Mouse (Mus musculus): ENCODE results near the gene Pqlc3. TPM values are rescaled to one million over a fixed set of nuclear protein-coding genes. Genes with fewer than 3 reads are reported as not detected.

Gene Pqlc3
- polyA plus RNA-seq, 1 experiment from 2014 or later = 2.4 TPM

DNA sequence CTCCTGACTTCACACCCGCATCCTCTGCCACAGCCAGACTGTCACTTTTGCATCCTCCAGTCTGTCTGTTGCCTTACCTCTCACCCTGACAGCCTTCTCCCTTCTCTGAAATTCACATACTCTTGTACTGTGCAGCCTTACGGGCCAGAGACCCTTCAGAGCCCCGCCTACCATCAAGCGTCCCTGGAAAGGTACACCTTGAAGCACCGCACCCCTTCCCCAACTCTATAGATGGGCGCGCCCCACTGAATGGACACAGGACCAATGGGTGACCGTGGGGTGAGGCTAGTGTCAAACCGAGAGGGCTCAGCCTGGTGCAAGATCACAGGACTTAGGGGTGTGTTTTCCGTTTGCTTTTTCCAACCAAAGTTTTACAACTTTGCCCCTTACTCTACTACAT is 1.1 kb downstream of the Pqlc3 start:
- Histone ChIP-seq H3K27ac (replicated peaks) (no peak overlapping the region), H3K4me2 (peak overlapping the region; percentile 98), H3K9me3 (no peaks in the 10 kb centered on the region), H3K36me3 (no peaks in the 10 kb centered on the region), H3K27me3 (peaks cover 37% of the 10 kb centered on the region), H3K4me3 (peak overlapping the region; percentile 49), H3K9ac (no peak overlapping the region), H3K4me1 (replicated peaks) (peaks cover 14% of the 10 kb centered on the region)
- 10% methylated on average over 10 of the region's 10 CpGs for whole genome bisulfite sequencing
- ATAC-seq (ENCODE audit: low FRiP score, low read depth) = no peak

GRCm38 (mm10) chr12:16996886-16997462 is 3.2 kb downstream of the Pqlc3 start:
- H3K4me2 ChIP-seq = no peak overlapping the region
- 94% methylated on average over 5 of the region's 5 CpGs for WGBS
- H3K4me3 ChIP-seq = no peak overlapping the region
- H3K27ac ChIP-seq (replicated peaks) = no peak overlapping the region
- H3K9me3 ChIP-seq = no peaks in the 10 kb centered on the region
- H3K27me3 ChIP-seq = peaks cover 37% of the 10 kb centered on the region
- H3K4me1 ChIP-seq (replicated peaks) = peaks cover 14% of the 10 kb centered on the region
- H3K9ac ChIP-seq = no peak overlapping the region
- no peak for ATAC-seq (ENCODE audit: low FRiP score, low read depth)
- H3K36me3 ChIP-seq = no peaks in the 10 kb centered on the region

GRCm38 (mm10) chr12:16996281-16996680 is 3.9 kb downstream of the Pqlc3 start:
- 83% methylated on average over 5 of the region's 5 CpGs for WGBS

DNA sequence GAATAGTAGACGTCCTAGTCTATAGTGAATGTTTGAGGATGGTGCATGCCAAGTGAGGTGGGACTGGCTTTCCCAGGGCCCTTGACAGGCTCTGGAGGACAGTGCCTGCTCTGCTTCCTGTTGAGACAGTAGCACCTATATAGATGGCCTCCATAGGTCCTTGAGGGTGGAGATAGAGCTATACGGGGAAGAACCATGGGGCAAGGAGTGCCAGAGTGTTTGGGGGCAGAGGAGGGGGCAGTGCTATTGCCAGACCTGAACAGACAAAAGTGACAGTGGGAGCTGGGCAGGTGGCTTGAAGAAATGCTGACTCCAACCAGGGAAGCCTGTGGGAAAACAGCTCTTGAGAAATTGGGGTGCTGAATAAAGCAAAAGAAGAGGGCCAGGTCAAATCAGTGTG is 5.9 kb downstream of the Pqlc3 start:
- H3K9me3 ChIP-seq = no peaks in the 10 kb centered on the region
- no peak overlapping the region for H3K4me2 ChIP-seq
- peaks cover 21% of the 10 kb centered on the region for H3K27me3 ChIP-seq
- no peak overlapping the region for H3K27ac ChIP-seq (replicated peaks)
- no peak overlapping the region for H3K9ac ChIP-seq
- no peak for ATAC-seq (ENCODE audit: low FRiP score, low read depth)
- 89% methylated on average over 2 of the region's 2 CpGs for WGBS
- H3K4me3 ChIP-seq = no peak overlapping the region
- peaks cover 4% of the 10 kb centered on the region for H3K4me1 ChIP-seq (replicated peaks)
- H3K36me3 ChIP-seq = no peaks in the 10 kb centered on the region; the same call in 1 of the 2 replicates

More at GRCm38 (mm10) chr12:16996281-16996680, 3.9 kb downstream of the Pqlc3 start:
- no peaks in the 10 kb centered on the region for H3K9me3 ChIP-seq
- no peak overlapping the region for H3K27ac ChIP-seq (replicated peaks)
- H3K4me1 ChIP-seq (replicated peaks) = peaks cover 14% of the 10 kb centered on the region
- no peaks in the 10 kb centered on the region; the same call in 1 of the 2 replicates for H3K36me3 ChIP-seq
- no peak overlapping the region for H3K9ac ChIP-seq
- no peak for ATAC-seq (ENCODE audit: low FRiP score, low read depth)
- H3K4me3 ChIP-seq = no peak overlapping the region
- H3K27me3 ChIP-seq = peaks cover 37% of the 10 kb centered on the region
- no peak overlapping the region for H3K4me2 ChIP-seq

DNA sequence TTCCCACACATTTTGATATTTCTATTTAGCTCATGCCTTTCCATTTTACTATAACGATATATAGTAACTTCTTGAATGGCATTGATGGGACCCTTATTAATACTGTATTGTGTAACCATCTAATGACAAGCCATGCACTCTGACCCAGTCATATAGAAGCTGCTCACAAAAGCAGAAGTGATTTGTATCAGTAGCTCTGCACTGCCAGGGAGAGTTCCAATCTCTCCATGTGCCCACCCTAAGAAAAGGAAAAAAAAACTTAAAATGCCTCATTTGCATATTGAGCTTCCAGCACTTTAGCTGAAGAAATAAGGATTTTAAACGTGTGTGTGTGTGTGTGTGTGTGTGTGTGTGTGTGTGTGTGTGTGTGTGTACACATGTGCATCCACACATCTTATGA is 7.9 kb downstream of the Pqlc3 start:
- no peak overlapping the region for H3K4me2 ChIP-seq
- H3K4me1 ChIP-seq (replicated peaks) = no peaks in the 10 kb centered on the region
- H3K36me3 ChIP-seq = peaks cover 3% of the 10 kb centered on the region; the same call in 1 of the 2 replicates
- no peak overlapping the region for H3K27ac ChIP-seq (replicated peaks)
- ATAC-seq (ENCODE audit: low FRiP score, low read depth) = no peak
- no peaks in the 10 kb centered on the region for H3K9me3 ChIP-seq
- H3K4me3 ChIP-seq = no peak overlapping the region
- H3K27me3 ChIP-seq = peaks cover 3% of the 10 kb centered on the region; the same call in 1 of the 2 replicates
- no peak overlapping the region for H3K9ac ChIP-seq
- WGBS = 92% methylated on average over 2 of the region's 2 CpGs

GRCm38 (mm10) chr12:16991376-16991775 is 8.8 kb downstream of the Pqlc3 start:
- no peak for ATAC-seq (ENCODE audit: low FRiP score, low read depth)
- Histone ChIP-seq H3K9me3 (no peaks in the 10 kb centered on the region), H3K27me3 (no peaks in the 10 kb centered on the region), H3K9ac (no peak overlapping the region), H3K4me2 (no peak overlapping the region), H3K36me3 (peaks cover 3% of the 10 kb centered on the region; the same call in 1 of the 2 replicates), H3K27ac (replicated peaks) (no peak overlapping the region), H3K4me3 (no peak overlapping the region), H3K4me1 (replicated peaks) (no peaks in the 10 kb centered on the region)
- WGBS = 88% methylated on average over 2 of the region's 2 CpGs

DNA sequence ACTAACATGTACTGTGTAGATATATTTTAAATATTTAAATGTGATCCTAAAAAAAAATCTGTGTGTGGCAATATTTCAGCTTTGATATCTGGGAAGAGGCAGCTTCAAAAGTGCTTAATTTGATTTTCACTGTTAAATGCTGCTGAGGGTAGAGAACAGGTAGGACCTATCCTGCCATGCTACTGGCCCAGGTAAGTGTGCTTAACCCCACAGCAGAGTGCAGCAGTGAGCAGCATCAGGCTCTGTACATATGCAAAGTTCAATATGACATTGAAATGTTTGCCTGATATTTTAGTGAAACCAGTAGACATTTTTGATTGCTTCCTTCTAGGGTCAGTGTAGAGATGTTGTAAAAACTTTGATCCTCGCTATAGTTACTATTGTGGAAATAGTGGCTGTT is 14.4 kb downstream of the Pqlc3 start:
- H3K9me3 ChIP-seq = no peaks in the 10 kb centered on the region
- H3K9ac ChIP-seq = no peak overlapping the region
- no peak overlapping the region for H3K4me2 ChIP-seq
- H3K4me3 ChIP-seq = no peak overlapping the region
- ATAC-seq (ENCODE audit: low FRiP score, low read depth) = no peak
- no peaks in the 10 kb centered on the region for H3K27me3 ChIP-seq
- H3K36me3 ChIP-seq = peaks cover 20% of the 10 kb centered on the region
- H3K27ac ChIP-seq (replicated peaks) = no peak overlapping the region
- WGBS = 100% methylated on average over 1 of the region's 1 CpGs
- H3K4me1 ChIP-seq (replicated peaks) = no peaks in the 10 kb centered on the region

DNA sequence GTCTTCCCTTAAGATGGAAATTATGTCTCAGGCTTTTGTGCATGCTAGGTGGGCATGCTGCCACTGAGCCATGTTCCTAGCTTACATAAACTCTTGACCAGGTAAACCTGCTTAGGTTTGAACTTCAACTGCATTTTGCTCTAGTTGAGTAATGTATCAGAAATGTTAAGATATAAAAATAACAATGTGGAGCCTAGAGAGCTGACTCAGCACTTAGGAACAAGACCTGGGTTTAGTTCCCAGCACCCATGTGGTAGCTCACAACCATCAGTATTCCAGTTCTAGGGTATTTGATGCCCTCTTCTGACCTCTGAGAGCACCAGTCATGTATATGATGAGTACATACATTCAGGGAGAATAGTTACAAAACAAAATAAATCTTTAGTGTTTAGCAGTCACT is 23.1 kb downstream of the Pqlc3 start:
- Histone ChIP-seq H3K9me3 (no peaks in the 10 kb centered on the region), H3K36me3 (peaks cover 83% of the 10 kb centered on the region), H3K27me3 (no peaks in the 10 kb centered on the region), H3K9ac (no peak overlapping the region), H3K4me3 (no peak overlapping the region), H3K27ac (replicated peaks) (no peak overlapping the region), H3K4me1 (replicated peaks) (no peaks in the 10 kb centered on the region), H3K4me2 (no peak overlapping the region)
- ATAC-seq (ENCODE audit: low FRiP score, low read depth) = no peak

- Histone ChIP-seq H3K4me1 (replicated peaks) (no peaks in the 10 kb centered on the region), H3K36me3 (peaks cover 45% of the 10 kb centered on the region), H3K4me2 (no peak overlapping the region), H3K27me3 (no peaks in the 10 kb centered on the region), H3K9ac (no peak overlapping the region), H3K9me3 (no peaks in the 10 kb centered on the region), H3K4me3 (no peak overlapping the region), H3K27ac (replicated peaks) (no peak overlapping the region)
- 98% methylated on average over 2 of the region's 2 CpGs for WGBS
- no peak for ATAC-seq (ENCODE audit: low FRiP score, low read depth)
Measured at GRCm38 (mm10) chr12:16966811-16967210, 33.4 kb downstream of the Pqlc3 start.

DNA sequence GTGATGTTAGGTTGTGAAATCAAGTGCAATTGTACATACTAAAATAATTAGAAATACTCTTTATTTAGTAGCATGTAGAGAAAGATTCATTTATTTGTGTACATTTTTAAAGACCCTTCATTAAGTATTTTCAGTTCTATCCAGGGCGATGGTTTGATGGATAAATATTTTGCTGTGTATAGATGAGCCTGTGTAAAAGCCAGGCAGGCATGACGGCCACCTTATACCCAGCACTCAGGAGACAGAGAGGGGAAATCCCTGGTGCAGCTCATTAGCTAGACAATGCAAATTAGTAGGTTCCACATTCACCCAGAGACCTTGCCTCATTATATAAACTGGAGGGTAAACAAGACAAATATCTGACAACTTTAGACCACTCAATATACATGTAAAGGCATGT is 36.9 kb downstream of the Pqlc3 start:
- ATAC-seq (ENCODE audit: low FRiP score, low read depth) = no peak
- no peak overlapping the region for H3K27ac ChIP-seq (replicated peaks)
- no peak overlapping the region for H3K9ac ChIP-seq
- WGBS = 68% methylated on average over 2 of the region's 2 CpGs
- no peaks in the 10 kb centered on the region for H3K4me1 ChIP-seq (replicated peaks)
- no peak overlapping the region for H3K4me3 ChIP-seq
- H3K9me3 ChIP-seq = no peaks in the 10 kb centered on the region
- no peak overlapping the region for H3K4me2 ChIP-seq
- H3K27me3 ChIP-seq = no peaks in the 10 kb centered on the region
- H3K36me3 ChIP-seq = peaks cover 44% of the 10 kb centered on the region

- ATAC-seq (ENCODE audit: low FRiP score, low read depth) = no peak
- Histone ChIP-seq H3K9me3 (no peaks in the 10 kb centered on the region), H3K27ac (replicated peaks) (no peak overlapping the region), H3K36me3 (peaks cover 42% of the 10 kb centered on the region), H3K4me2 (no peak overlapping the region), H3K27me3 (no peaks in the 10 kb centered on the region), H3K4me1 (replicated peaks) (no peaks in the 10 kb centered on the region), H3K9ac (no peak overlapping the region), H3K4me3 (no peak overlapping the region)
- 84% methylated on average over 1 of the region's 1 CpGs for WGBS
Measured at GRCm38 (mm10) chr12:16958851-16959250, 41.4 kb downstream of the Pqlc3 start.

DNA sequence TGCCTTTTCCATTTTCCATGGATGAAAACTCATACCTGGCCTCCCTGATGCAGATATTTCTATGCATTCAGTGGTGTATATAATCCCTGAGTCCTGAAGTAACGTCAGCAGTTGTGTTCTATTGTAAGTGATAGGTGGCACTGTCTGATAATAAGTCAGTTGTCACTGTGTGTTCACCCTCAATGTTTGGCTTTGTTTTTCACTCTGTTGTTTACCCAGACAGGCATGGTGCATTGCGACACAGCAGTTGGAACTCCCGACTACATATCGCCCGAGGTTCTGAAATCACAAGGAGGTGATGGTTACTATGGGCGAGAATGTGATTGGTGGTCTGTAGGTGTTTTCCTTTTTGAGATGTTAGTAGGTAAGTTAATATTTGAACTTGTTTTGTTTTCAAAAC is 52.0 kb downstream of the Pqlc3 start:
- H3K27ac ChIP-seq (replicated peaks) = no peak overlapping the region
- H3K9ac ChIP-seq = no peak overlapping the region
- H3K27me3 ChIP-seq = no peaks in the 10 kb centered on the region
- no peaks in the 10 kb centered on the region for H3K4me1 ChIP-seq (replicated peaks)
- H3K4me2 ChIP-seq = no peak overlapping the region
- 90% methylated on average over 6 of the region's 6 CpGs for WGBS
- H3K9me3 ChIP-seq = no peaks in the 10 kb centered on the region
- no peak for ATAC-seq (ENCODE audit: low FRiP score, low read depth)
- peaks cover 11% of the 10 kb centered on the region; the same call in 1 of the 2 replicates for H3K36me3 ChIP-seq
- no peak overlapping the region for H3K4me3 ChIP-seq

DNA sequence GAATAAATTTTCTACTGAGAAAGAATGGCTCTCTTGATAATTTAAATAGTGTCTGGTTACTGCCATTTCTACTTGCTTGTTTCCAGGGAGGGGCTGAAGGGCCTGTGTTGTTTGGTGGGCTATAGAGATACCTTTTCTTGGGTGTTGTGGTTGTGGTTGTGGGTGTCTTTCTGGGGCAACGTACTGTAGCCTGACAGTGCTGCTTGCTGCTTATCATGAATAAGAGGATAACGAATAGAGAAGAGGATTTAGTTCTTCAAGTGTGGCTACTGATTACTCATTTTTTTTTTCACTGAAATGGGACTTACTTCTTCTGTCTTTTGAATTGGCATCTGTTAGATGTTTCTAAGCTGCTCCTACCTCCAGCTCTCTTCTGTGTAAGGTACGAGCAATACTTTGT is 58.2 kb downstream of the Pqlc3 start:
- Histone ChIP-seq H3K4me3 (no peak overlapping the region), H3K27ac (replicated peaks) (no peak overlapping the region), H3K27me3 (no peaks in the 10 kb centered on the region), H3K4me2 (no peak overlapping the region), H3K4me1 (replicated peaks) (no peaks in the 10 kb centered on the region), H3K9ac (no peak overlapping the region), H3K9me3 (no peaks in the 10 kb centered on the region), H3K36me3 (peaks cover 10% of the 10 kb centered on the region; the same call in 1 of the 2 replicates)
- no peak for ATAC-seq (ENCODE audit: low FRiP score, low read depth)
- 89% methylated on average over 3 of the region's 3 CpGs for WGBS
